ENCODE assay signal across 46 mouse cellular contexts in genomic region chr16:10171276-10171675, GRCm38 (mm10). TPM values are rescaled to one million over a fixed set of nuclear protein-coding genes. Genes with fewer than 3 reads are reported as not detected.
"Had no signal": no experiment of that assay in that cellular context is flagged by ENCODE, and none has a peak within 500 bp of the region (broad histone marks: within the 10 kb centered on the region; RNA-seq: fewer than 3 reads in every experiment).

No protein-coding gene starts in this region.

- H3K27me3 ChIP-seq: heart, embryonic 12.5 days; heart, embryonic 13.5 days; heart, embryonic 15.5 days; hindbrain, embryonic 12.5 days; hindbrain, embryonic 13.5 days; hindbrain, embryonic 15.5 days; intestine, embryonic 15.5 days had no signal

- DNase-seq: heart, postnatal 14 days; heart, postnatal 36 days; heart, postnatal 4 days; kidney, adult 11 months; kidney, adult 18-20 months; kidney, adult 2 months; kidney, adult 8-10 months; kidney, adult 9 months; kidney, postnatal 10 days; kidney, postnatal 14 days; kidney, postnatal 25 days; kidney, postnatal 36 days; kidney, postnatal 4 days; layer of hippocampus, adult 9-11 months; layer of hippocampus, postnatal 36 days had no signal

- H3K9ac ChIP-seq: heart, embryonic 12.5 days; heart, embryonic 13.5 days; heart, embryonic 15.5 days; hindbrain, embryonic 12.5 days; hindbrain, embryonic 13.5 days; hindbrain, embryonic 14.5 days; hindbrain, embryonic 15.5 days; intestine, embryonic 15.5 days had no signal

- H3K36me3 ChIP-seq: heart, embryonic 10.5 days; heart, embryonic 12.5 days; heart, embryonic 13.5 days; heart, embryonic 15.5 days; hindbrain, embryonic 10.5 days; hindbrain, embryonic 12.5 days; hindbrain, embryonic 13.5 days; hindbrain, embryonic 15.5 days; intestine, embryonic 15.5 days had no signal

- H3K4me1 ChIP-seq: heart, embryonic 10.5 days; heart, embryonic 12.5 days; heart, embryonic 13.5 days; heart, embryonic 15.5 days; hindbrain, embryonic 10.5 days; hindbrain, embryonic 12.5 days; hindbrain, embryonic 13.5 days; hindbrain, embryonic 15.5 days; intestine, embryonic 15.5 days had no signal

- ATAC-seq: hindbrain, embryonic 16.5 days; hindbrain, postnatal 0 days; inflammation-experienced regulatory T-cells, adult 6 months; intestine, embryonic 15.5 days; intestine, embryonic 16.5 days; intestine, postnatal 0 days had no signal

- H3K9me3 ChIP-seq: heart, embryonic 10.5 days; heart, embryonic 15.5 days; hindbrain, embryonic 12.5 days; hindbrain, embryonic 13.5 days; hindbrain, embryonic 15.5 days; intestine, embryonic 15.5 days had no signal

- H3K4me2 ChIP-seq: heart, embryonic 11.5 days; heart, embryonic 12.5 days; heart, embryonic 13.5 days; heart, embryonic 15.5 days; hindbrain, embryonic 12.5 days; hindbrain, embryonic 13.5 days; hindbrain, embryonic 14.5 days; hindbrain, embryonic 15.5 days; intestine, embryonic 15.5 days had no signal

- H3K4me3 ChIP-seq: heart, embryonic 10.5 days; heart, embryonic 12.5 days; heart, embryonic 13.5 days; heart, embryonic 15.5 days; hindbrain, embryonic 10.5 days; hindbrain, embryonic 12.5 days; hindbrain, embryonic 13.5 days; hindbrain, embryonic 15.5 days; intestine, embryonic 15.5 days; layer of hippocampus, adult 2 months; left cerebral cortex, adult 2 months had no signal

- H3K27ac ChIP-seq: heart, embryonic 10.5 days; heart, embryonic 13.5 days; heart, embryonic 15.5 days; hindbrain, embryonic 10.5 days; hindbrain, embryonic 12.5 days; hindbrain, embryonic 13.5 days; hindbrain, embryonic 14.5 days; hindbrain, embryonic 15.5 days; hindbrain, postnatal 0 days; intestine, embryonic 15.5 days; kidney, postnatal 0 days; layer of hippocampus, adult 2 months; left cerebral cortex, adult 2 months had no signal

RNA-seq across cellular contexts. Expression of gene Rpl39l, which starts 1.2 kb away (rescaled TPM):
- total RNA-seq: heart, postnatal 14 days; heart, postnatal 25 days; heart, postnatal 36 days; heart, postnatal 4 days; hindbrain, postnatal 0 days; layer of hippocampus, adult 18-20 months; layer of hippocampus, adult 2 months; layer of hippocampus, adult 8-10 months; layer of hippocampus, postnatal 10 days; layer of hippocampus, postnatal 14 days; layer of hippocampus, postnatal 25 days; layer of hippocampus, postnatal 36 days; left cerebral cortex, adult 18-20 months; left cerebral cortex, adult 2 months had no signal
- polyA plus RNA-seq: heart, embryonic 14.5 days; hindbrain, embryonic 14.5 days; hindbrain, embryonic 15.5 days; hindbrain, embryonic 16.5 days; hindbrain, postnatal 0 days; inflammation-experienced regulatory T-cells, adult 6 months; intestine, embryonic 14.5 days; intestine, embryonic 15.5 days; intestine, postnatal 0 days; kidney, adult 2 months; kidney, embryonic 14.5 days; kidney, embryonic 16.5 days; kidney, postnatal 0 days; large intestine, adult 2 months had no signal

RNA-seq across cellular contexts. Expression of gene Atf7ip2, which starts 21.2 kb away (rescaled TPM):
- total RNA-seq: heart, postnatal 14 days; heart, postnatal 25 days; heart, postnatal 36 days; hindbrain, postnatal 0 days; layer of hippocampus, adult 2 months; layer of hippocampus, postnatal 14 days; layer of hippocampus, postnatal 25 days; layer of hippocampus, postnatal 36 days; left cerebral cortex, adult 18-20 months; left cerebral cortex, adult 2 months had no signal
